Mouse (Mus musculus): Measurements from ENCODE around the gene Gsdme.

GRCm38 (mm10) chr6:50175736-50176135, 87.9 kb downstream of the Gsdme start:
- TF ChIP-seq EP300 (optimal IDR thresholded peaks at IDR 0.05) (no peak), CTCF (IDR thresholded peaks at IDR 0.05; ENCODE audit: low read depth) (no peak)

Measured in stomach, postnatal 0 days (tissue).